19 mouse cellular contexts compared by ENCODE assay signal in the genomic region with DNA sequence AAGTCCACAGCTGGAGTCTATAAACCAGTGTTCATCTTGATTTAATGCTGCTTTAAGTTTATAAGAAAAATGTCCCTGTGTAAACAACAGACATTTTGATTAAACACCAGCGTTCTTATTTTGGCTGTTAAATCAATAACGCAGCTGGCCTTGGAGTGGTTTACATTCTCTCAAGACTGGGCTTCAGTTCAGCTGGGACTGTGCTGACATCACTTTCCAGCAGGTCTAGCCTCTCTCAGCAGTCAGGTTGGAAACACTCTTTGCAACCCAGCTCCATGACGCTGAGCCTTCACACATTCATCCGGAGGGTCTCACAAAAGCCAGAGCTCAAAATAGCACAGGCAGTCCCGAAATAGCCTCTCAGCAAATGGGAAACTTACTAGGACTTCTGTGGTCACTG. TPM values are rescaled to one million over a fixed set of nuclear protein-coding genes. Genes with fewer than 3 reads are reported as not detected.
DNase-seq lines count a peak whose midpoint lies in the region; ATAC-seq and TF ChIP-seq lines count a peak whose summit lies in the region.
"Had no signal": no experiment of that assay in that cellular context is flagged by ENCODE, and none has a peak within 500 bp of the region (broad histone marks: within the 10 kb centered on the region; RNA-seq: fewer than 3 reads in every experiment).

No protein-coding gene starts in this region.

- no peak overlapping the region for H3K4me2 ChIP-seq in heart, embryonic 15.5 days
- H3K4me2 ChIP-seq in limb, embryonic 14.5 days (replicated peaks; ENCODE audit: low read depth, low read length, severe bottlenecking) = no peak overlapping the region
- H3K4me2 ChIP-seq in lung, postnatal 0 days (replicated peaks; ENCODE audit: low read depth, low read length) = no peak overlapping the region
- H3K4me2 ChIP-seq in stomach, embryonic 16.5 days (ENCODE audit: low read depth, low read length) = no peak overlapping the region
- no peak overlapping the region for H3K4me2 ChIP-seq in hindbrain, postnatal 0 days (ENCODE audit: low read depth, low read length)
- H3K4me2 ChIP-seq: hindbrain, embryonic 14.5 days; liver, embryonic 11.5 days; neural tube, embryonic 12.5 days had no signal

- no peaks in the 10 kb centered on the region for H3K9me3 ChIP-seq in heart, embryonic 15.5 days (replicated peaks)
- no peaks in the 10 kb centered on the region for H3K9me3 ChIP-seq in limb, embryonic 14.5 days (ENCODE audit: control insufficient read depth, low read length)
- H3K9me3 ChIP-seq in limb, embryonic 10.5 days (replicated peaks) = no peaks in the 10 kb centered on the region
- H3K9me3 ChIP-seq in lung, postnatal 0 days (ENCODE audit: low read length) = no peaks in the 10 kb centered on the region
- no peaks in the 10 kb centered on the region for H3K9me3 ChIP-seq in stomach, embryonic 16.5 days (replicated peaks; ENCODE audit: control insufficient read depth, low read length)
- H3K9me3 ChIP-seq in hindbrain, postnatal 0 days (ENCODE audit: low read length) = no peaks in the 10 kb centered on the region
- H3K9me3 ChIP-seq: forebrain, embryonic 10.5 days; G1E; neural tube, embryonic 12.5 days had no signal

- DNase-seq in heart, postnatal 14 days = no peak
- peak; percentile 22 for DNase-seq in limb, embryonic 14.5 days (ENCODE audit: low spot score)
- no peak for DNase-seq in limb, embryonic 10.5 days (ENCODE audit: low spot score)
- peak; percentile 92 for DNase-seq in lung, postnatal 0 days (ENCODE audit: low spot score)
- DNase-seq in hindbrain, postnatal 0 days (ENCODE audit: low spot score) = no peak
- DNase-seq in layer of hippocampus, postnatal 10 days (ENCODE audit: low spot score in 2 of 2) = no peak
- DNase-seq: adrenal gland, postnatal 10 days; cerebellum, adult 9-11 months; gastrocnemius, postnatal 25 days; thymus, adult 18-20 months had no signal

- TF ChIP-seq CTCF in lung, postnatal 0 days (IDR thresholded peaks at IDR 0.05) = no peak
- TF ChIP-seq CTCF in hindbrain, postnatal 0 days (IDR thresholded peaks at IDR 0.05; ENCODE audit: low read depth) = no peak

- 19% methylated on average over 5 of the region's 5 CpGs for WGBS in heart, embryonic 15.5 days
- 40% methylated on average over 5 of the region's 5 CpGs for WGBS in limb, embryonic 14.5 days
- 62% methylated on average over 5 of the region's 5 CpGs for WGBS in limb, embryonic 10.5 days
- WGBS in lung, postnatal 0 days = 6% methylated on average over 5 of the region's 5 CpGs
- 15% methylated on average over 5 of the region's 5 CpGs for WGBS in stomach, embryonic 16.5 days
- 59% methylated on average over 5 of the region's 5 CpGs for WGBS in hindbrain, postnatal 0 days

- H3K4me3 ChIP-seq in heart, embryonic 15.5 days = no peak overlapping the region
- no peak overlapping the region for H3K4me3 ChIP-seq in limb, embryonic 14.5 days (replicated peaks; ENCODE audit: low read length)
- H3K4me3 ChIP-seq in limb, embryonic 10.5 days = no peak overlapping the region
- no peak overlapping the region for H3K4me3 ChIP-seq in lung, postnatal 0 days (ENCODE audit: low read depth, low read length)
- H3K4me3 ChIP-seq in stomach, embryonic 16.5 days (replicated peaks; ENCODE audit: low read length) = no peak overlapping the region
- H3K4me3 ChIP-seq in hindbrain, postnatal 0 days (ENCODE audit: low read length) = no peak overlapping the region
- H3K4me3 ChIP-seq: forebrain, embryonic 10.5 days; layer of hippocampus, adult 2 months; neural tube, embryonic 12.5 days had no signal

- TF ChIP-seq POLR2A in limb, embryonic 14.5 days (IDR thresholded peaks at IDR 0.05; ENCODE audit: borderline replicate concordance, extremely low read depth, insufficient read depth, insufficient read length) = no peak

- peak; percentile 87 for TF ChIP-seq EP300 in lung, postnatal 0 days (IDR thresholded peaks at IDR 0.05)

- H3K36me3 ChIP-seq in heart, embryonic 15.5 days = no peaks in the 10 kb centered on the region
- no peaks in the 10 kb centered on the region for H3K36me3 ChIP-seq in limb, embryonic 14.5 days (ENCODE audit: control insufficient read depth, insufficient read depth, low read length)
- no peaks in the 10 kb centered on the region for H3K36me3 ChIP-seq in limb, embryonic 10.5 days
- H3K36me3 ChIP-seq in lung, postnatal 0 days (ENCODE audit: insufficient read depth, low read length) = no peaks in the 10 kb centered on the region
- H3K36me3 ChIP-seq in stomach, embryonic 16.5 days (ENCODE audit: control insufficient read depth, insufficient read depth, low read length) = no peaks in the 10 kb centered on the region
- H3K36me3 ChIP-seq in hindbrain, postnatal 0 days (ENCODE audit: insufficient read depth, low read length) = peaks cover 7% of the 10 kb centered on the region; the same call in 1 of the 2 replicates
- H3K36me3 ChIP-seq: forebrain, embryonic 10.5 days; G1E; neural tube, embryonic 12.5 days had no signal

- ATAC-seq in heart, embryonic 15.5 days (replicated peaks; ENCODE audit: insufficient number of reproducible peaks, insufficient read depth, low FRiP score, low read depth) = peak; percentile 88
- ATAC-seq in limb, embryonic 14.5 days (ENCODE audit: low FRiP score, low read depth) = 0 out of 2 replicates have a peak, but pooled peaks have one; percentile 34
- peak; percentile 93 for ATAC-seq in lung, postnatal 0 days
- ATAC-seq in stomach, embryonic 16.5 days (ENCODE audit: insufficient read depth, low FRiP score) = peak; percentile 93
- no peak for ATAC-seq in hindbrain, postnatal 0 days

- H3K27ac ChIP-seq in heart, embryonic 15.5 days = peak overlapping the region; percentile 73
- H3K27ac ChIP-seq in limb, embryonic 14.5 days (replicated peaks; ENCODE audit: low read depth, low read length) = no peak overlapping the region
- no peak overlapping the region for H3K27ac ChIP-seq in limb, embryonic 10.5 days
- no peak overlapping the region for H3K27ac ChIP-seq in lung, postnatal 0 days (ENCODE audit: low read length)
- H3K27ac ChIP-seq in stomach, embryonic 16.5 days (ENCODE audit: low read length) = peak overlapping the region; percentile 66
- no peak overlapping the region for H3K27ac ChIP-seq in hindbrain, postnatal 0 days
- H3K27ac ChIP-seq: forebrain, embryonic 10.5 days; hindbrain, embryonic 14.5 days; layer of hippocampus, adult 2 months; neural tube, embryonic 12.5 days had no signal

- no peaks in the 10 kb centered on the region for H3K27me3 ChIP-seq in heart, embryonic 15.5 days
- no peaks in the 10 kb centered on the region for H3K27me3 ChIP-seq in limb, embryonic 14.5 days (ENCODE audit: control insufficient read depth, insufficient read depth, low read length)
- H3K27me3 ChIP-seq in limb, embryonic 10.5 days (ENCODE audit: low read depth, poor library complexity, severe bottlenecking) = no peaks in the 10 kb centered on the region
- no peaks in the 10 kb centered on the region for H3K27me3 ChIP-seq in lung, postnatal 0 days (replicated peaks; ENCODE audit: insufficient read depth, low read length)
- no peaks in the 10 kb centered on the region for H3K27me3 ChIP-seq in stomach, embryonic 16.5 days (ENCODE audit: control insufficient read depth, insufficient read depth, low read length)
- no peaks in the 10 kb centered on the region for H3K27me3 ChIP-seq in hindbrain, postnatal 0 days (ENCODE audit: insufficient read depth, low read length)
- H3K27me3 ChIP-seq: neural tube, embryonic 12.5 days had no signal

- no peak overlapping the region for H3K9ac ChIP-seq in heart, embryonic 15.5 days
- no peak overlapping the region for H3K9ac ChIP-seq in limb, embryonic 14.5 days (ENCODE audit: low read depth, low read length, severe bottlenecking)
- no peak overlapping the region for H3K9ac ChIP-seq in lung, postnatal 0 days (replicated peaks; ENCODE audit: low read depth)
- H3K9ac ChIP-seq in stomach, embryonic 16.5 days (ENCODE audit: low read length) = no peak overlapping the region
- H3K9ac ChIP-seq in hindbrain, postnatal 0 days (replicated peaks; ENCODE audit: low read length) = no peak overlapping the region
- H3K9ac ChIP-seq: hindbrain, embryonic 14.5 days; neural tube, embryonic 12.5 days had no signal

- peaks cover 27% of the 10 kb centered on the region for H3K4me1 ChIP-seq in heart, embryonic 15.5 days (replicated peaks)
- H3K4me1 ChIP-seq in limb, embryonic 14.5 days (ENCODE audit: control insufficient read depth, insufficient read depth, low read length) = peaks cover 3% of the 10 kb centered on the region; the same call in 1 of the 2 replicates
- H3K4me1 ChIP-seq in limb, embryonic 10.5 days = peaks cover 5% of the 10 kb centered on the region; the same call in 1 of the 2 replicates
- no peaks in the 10 kb centered on the region; the same call in 1 of the 2 replicates for H3K4me1 ChIP-seq in lung, postnatal 0 days (ENCODE audit: insufficient read depth, low read depth, low read length)
- H3K4me1 ChIP-seq in stomach, embryonic 16.5 days (ENCODE audit: control insufficient read depth, insufficient read depth, low read length) = peaks cover 22% of the 10 kb centered on the region
- no peaks in the 10 kb centered on the region for H3K4me1 ChIP-seq in hindbrain, postnatal 0 days (ENCODE audit: insufficient read depth, low read length)
- H3K4me1 ChIP-seq: neural tube, embryonic 12.5 days had no signal

- intact Hi-C loops in heart, postnatal 14 days (cut with DNase I) = no loop called here

RNA-seq across cellular contexts. Expression of a gene that starts 17.3 kb away (rescaled TPM):
- polyA plus RNA-seq in heart, embryonic 15.5 days (2015; fragmentation: Nextera tagmentation; extraction: Ambion mirVana) = 45.0 and 46.2 TPM in 2 replicates
- total RNA-seq in heart, postnatal 14 days (2021) = 10 to 100 TPM; 19.8 to 21.1 TPM
- 7.2 and 7.4 TPM in 2 replicates for polyA plus RNA-seq in limb, embryonic 14.5 days (2012; rRNA removed)
- 9.6 and 10.1 TPM in 2 replicates for polyA plus RNA-seq in limb, embryonic 14.5 days (2014; fragmentation: Nextera tagmentation; extraction: Ambion mirVana)
- 1.3 and 1.9 TPM in 2 replicates for polyA plus RNA-seq in limb, embryonic 10.5 days (2016; fragmentation: Nextera tagmentation; extraction: Ambion mirVana)
- polyA plus RNA-seq in lung, postnatal 0 days (2015; fragmentation: Nextera tagmentation; extraction: Ambion mirVana) = 95.8 and 104 TPM in 2 replicates
- 53.1 and 53.9 TPM in 2 replicates for polyA plus RNA-seq in stomach, embryonic 16.5 days (2015; fragmentation: Nextera tagmentation; extraction: Ambion mirVana)
- total RNA-seq in hindbrain, postnatal 0 days (2014; rRNA removed) = 39.3 and 39.7 TPM in 2 replicates
- polyA plus RNA-seq in hindbrain, postnatal 0 days (2015; fragmentation: Nextera tagmentation; extraction: Ambion mirVana) = 53.6 and 56.3 TPM in 2 replicates
- total RNA-seq in layer of hippocampus, postnatal 10 days (2021) = 100 to 1,000 TPM; 115 to 116 TPM
- total RNA-seq: megakaryocyte, adult 5-6 weeks had no signal
- polyA plus RNA-seq: G1E had no signal

Comparison
In these comparisons a context has a peak if more than half of its experiments do, and no peak if none do; other contexts are left out.
1. DNase-seq: peak in limb, embryonic 14.5 days (single experiment) and lung, postnatal 0 days (single experiment); none in heart, postnatal 14 days (0 of 2), limb, embryonic 10.5 days (single experiment), hindbrain, postnatal 0 days (single experiment) and layer of hippocampus, postnatal 10 days (0 of 2).
2. H3K27ac ChIP-seq: peak in heart, embryonic 15.5 days (single experiment) and stomach, embryonic 16.5 days (single experiment); none in limb, embryonic 14.5 days (single experiment), limb, embryonic 10.5 days (single experiment), lung, postnatal 0 days (single experiment) and hindbrain, postnatal 0 days (single experiment).